Comparison of ENCODE assay signal across 16 mouse cellular contexts in the genomic region with DNA sequence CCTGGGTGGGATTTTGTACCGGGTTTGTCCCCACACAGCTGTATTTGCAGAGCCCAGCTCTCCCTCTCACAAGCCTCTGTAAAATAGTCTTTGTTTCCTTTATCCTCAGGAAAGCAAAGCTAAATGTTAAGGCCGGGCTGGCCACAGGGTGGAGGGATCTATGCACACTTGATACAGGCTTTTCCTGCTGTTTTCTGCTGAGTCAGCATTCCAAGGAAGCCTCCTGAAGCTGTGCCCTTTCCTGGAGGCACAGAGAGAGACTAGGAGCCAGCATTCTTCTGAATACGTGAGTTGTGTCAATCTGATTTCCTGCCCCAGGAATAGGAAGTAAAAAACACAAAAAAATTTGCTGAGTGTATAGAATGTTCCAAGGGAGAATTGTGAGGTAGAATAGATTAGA.
A peak's percentile ranks its signal among the peaks of the same experiment; 100 is the strongest.
DNase-seq lines count a peak whose midpoint lies in the region; ATAC-seq lines count a peak whose summit lies in the region.
"Had no signal": no experiment of that assay in that cellular context is flagged by ENCODE, and none has a peak within 500 bp of the region (broad histone marks: within the 10 kb centered on the region; RNA-seq: fewer than 3 reads in every experiment).

No protein-coding gene starts in this region.

- H3K27ac ChIP-seq in liver, embryonic 11.5 days (ENCODE audit: low read depth, low read length) = no peak overlapping the region
- H3K27ac ChIP-seq in embryonic facial prominence, embryonic 10.5 days (replicated peaks) = no peak overlapping the region
- H3K27ac ChIP-seq in stomach, embryonic 15.5 days = no peak overlapping the region
- H3K27ac ChIP-seq: forebrain, embryonic 15.5 days; hindbrain, embryonic 13.5 days; liver, embryonic 15.5 days had no signal

- no peak overlapping the region for H3K4me2 ChIP-seq in liver, embryonic 11.5 days
- H3K4me2 ChIP-seq in stomach, embryonic 15.5 days = no peak overlapping the region
- H3K4me2 ChIP-seq: forebrain, embryonic 15.5 days; hindbrain, embryonic 13.5 days; liver, embryonic 15.5 days had no signal

- DNase-seq in embryo, embryonic 10 days (ENCODE audit: low spot score) = peak; percentile 46
- no peak for DNase-seq in embryo, embryonic 9.5 days (ENCODE audit: extremely low spot score)
- peak; percentile 8 for DNase-seq in liver
- no peak for DNase-seq in liver, embryonic 11.5 days (ENCODE audit: low spot score)
- DNase-seq in embryonic facial prominence, embryonic 10.5 days (ENCODE audit: low spot score) = peak; percentile 31
- DNase-seq in cerebellum, postnatal 25 days = no peak
- DNase-seq in adrenal gland, adult 18-20 months (ENCODE audit: low spot score in 2 of 2) = no peak
- DNase-seq: adrenal gland, adult 8-10 months; cerebellum, adult 9-10 months; gastrocnemius, postnatal 10 days; layer of hippocampus, adult 9-11 months; thymus, adult 18-20 months had no signal

- WGBS in liver, embryonic 11.5 days = 44% methylated on average over 3 of the region's 3 CpGs
- 47% methylated on average over 3 of the region's 3 CpGs for WGBS in embryonic facial prominence, embryonic 10.5 days
- 37% methylated on average over 3 of the region's 3 CpGs for WGBS in stomach, embryonic 15.5 days

- H3K36me3 ChIP-seq in liver, embryonic 11.5 days (ENCODE audit: control insufficient read depth, insufficient read depth, low read length) = no peaks in the 10 kb centered on the region
- H3K36me3 ChIP-seq in embryonic facial prominence, embryonic 10.5 days (replicated peaks) = no peaks in the 10 kb centered on the region
- H3K36me3 ChIP-seq in stomach, embryonic 15.5 days = no peaks in the 10 kb centered on the region
- H3K36me3 ChIP-seq: forebrain, embryonic 15.5 days; hindbrain, embryonic 13.5 days; liver, embryonic 15.5 days had no signal

- ATAC-seq in liver, embryonic 11.5 days (replicated peaks; ENCODE audit: low FRiP score) = no peak
- peak; percentile 43; the same call in 1 of the 2 replicates for ATAC-seq in stomach, embryonic 15.5 days (ENCODE audit: insufficient read depth, low FRiP score, low read depth)
- ATAC-seq: forebrain, embryonic 15.5 days had no signal

- no peaks in the 10 kb centered on the region for H3K9me3 ChIP-seq in liver, embryonic 11.5 days (ENCODE audit: control insufficient read depth, low read length)
- H3K9me3 ChIP-seq in embryonic facial prominence, embryonic 10.5 days = no peaks in the 10 kb centered on the region
- no peaks in the 10 kb centered on the region for H3K9me3 ChIP-seq in stomach, embryonic 15.5 days
- H3K9me3 ChIP-seq: forebrain, embryonic 15.5 days; hindbrain, embryonic 13.5 days; liver, embryonic 15.5 days had no signal

- H3K4me1 ChIP-seq in liver, embryonic 11.5 days (replicated peaks; ENCODE audit: control insufficient read depth, insufficient read depth, low read length) = no peaks in the 10 kb centered on the region
- H3K4me1 ChIP-seq in embryonic facial prominence, embryonic 10.5 days = peaks cover 10% of the 10 kb centered on the region; the same call in 1 of the 2 replicates
- no peaks in the 10 kb centered on the region for H3K4me1 ChIP-seq in stomach, embryonic 15.5 days
- H3K4me1 ChIP-seq: liver, embryonic 15.5 days had no signal

- H3K4me3 ChIP-seq in liver, embryonic 11.5 days (ENCODE audit: low read depth, low read length) = no peak overlapping the region
- H3K4me3 ChIP-seq in embryonic facial prominence, embryonic 10.5 days = no peak overlapping the region
- H3K4me3 ChIP-seq in stomach, embryonic 15.5 days (replicated peaks) = no peak overlapping the region
- H3K4me3 ChIP-seq: forebrain, embryonic 15.5 days; hindbrain, embryonic 13.5 days; liver, embryonic 15.5 days had no signal

- H3K27me3 ChIP-seq in liver, embryonic 11.5 days (replicated peaks; ENCODE audit: control insufficient read depth, insufficient read depth, low read length) = no peaks in the 10 kb centered on the region
- peaks cover 23% of the 10 kb centered on the region for H3K27me3 ChIP-seq in embryonic facial prominence, embryonic 10.5 days (replicated peaks; ENCODE audit: low read depth, poor library complexity, severe bottlenecking)
- no peaks in the 10 kb centered on the region for H3K27me3 ChIP-seq in stomach, embryonic 15.5 days (replicated peaks)
- H3K27me3 ChIP-seq: forebrain, embryonic 15.5 days; hindbrain, embryonic 13.5 days; liver, embryonic 15.5 days had no signal

- H3K9ac ChIP-seq in liver, embryonic 11.5 days (ENCODE audit: low read depth, low read length) = no peak overlapping the region
- no peak overlapping the region for H3K9ac ChIP-seq in stomach, embryonic 15.5 days
- H3K9ac ChIP-seq: forebrain, embryonic 15.5 days; hindbrain, embryonic 13.5 days; liver, embryonic 15.5 days had no signal

Comparison
In these comparisons a context has a peak if more than half of its experiments do, and no peak if none do; other contexts are left out.
1. DNase-seq: peak in embryo, embryonic 10 days (single experiment), liver (single experiment) and embryonic facial prominence, embryonic 10.5 days (single experiment); none in embryo, embryonic 9.5 days (single experiment), liver, embryonic 11.5 days (single experiment), cerebellum, postnatal 25 days (0 of 2) and adrenal gland, adult 18-20 months (0 of 2).